Mouse (Mus musculus): ENCODE results near the gene Shroom4. TPM values are rescaled to one million over a fixed set of nuclear protein-coding genes. Genes with fewer than 3 reads are reported as not detected.

The Shroom4 gene
- total RNA-seq (2023): not detected

DNA sequence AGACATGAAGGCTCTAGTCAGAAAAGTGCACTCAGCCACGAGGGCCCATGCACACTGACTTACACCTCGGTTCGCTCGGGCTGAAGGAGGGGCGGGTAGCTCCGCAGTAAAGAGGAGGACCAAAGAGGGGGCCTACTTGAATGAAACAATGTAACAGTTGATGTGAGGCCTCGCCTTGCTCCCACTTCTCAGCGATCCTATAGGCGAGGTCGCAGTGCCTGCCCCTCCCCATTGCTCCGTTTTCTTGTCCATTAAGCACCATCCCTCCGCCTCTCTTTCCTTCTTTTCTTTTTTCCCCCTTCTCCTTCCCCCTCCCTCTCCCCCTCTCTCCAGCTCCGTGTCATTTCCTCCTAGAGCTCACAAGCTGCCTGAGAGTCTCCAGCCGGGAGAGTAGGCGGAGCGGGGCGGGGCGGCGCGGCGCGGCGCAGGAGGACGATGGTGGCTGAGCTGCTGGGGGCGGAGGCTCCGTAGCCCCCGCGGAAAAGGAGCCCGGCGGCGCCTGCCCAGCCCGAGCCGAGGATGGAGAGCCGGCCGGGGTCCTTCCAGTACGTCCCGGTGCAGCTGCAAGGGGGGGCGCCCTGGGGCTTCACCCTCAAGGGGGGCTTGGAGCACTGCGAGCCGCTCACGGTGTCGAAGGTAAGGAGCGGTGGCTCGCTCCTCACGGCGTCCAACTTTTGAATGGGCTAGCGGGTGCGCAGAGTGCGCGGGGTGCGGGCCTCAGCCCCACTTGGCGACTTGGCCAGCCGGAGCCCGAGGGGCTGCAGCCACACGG, at the start of gene Shroom4:
Gene Shroom4, plus strand, starts transcription at position 229 of the 772 bp plus-strand sequence.

Other genes starting within 250 kb of the Shroom4 start
- gene Nudt10, start 226.8 kb upstream of the Shroom4 start, total RNA-seq (2023): not detected
- gene Bmp15, start 79.1 kb upstream of the Shroom4 start, total RNA-seq (2023): not detected

All from T-cell, adult 66 days (primary cell).